Mouse (Mus musculus) forebrain, postnatal 0 days (tissue): Measurements from ENCODE around the gene Gm19935. TPM values are rescaled to one million over a fixed set of nuclear protein-coding genes. Genes with fewer than 3 reads are reported as not detected.
A peak's percentile ranks its signal among the peaks of the same experiment; 100 is the strongest.

Experiments used
- ATAC-seq: fragments of 200-750 bp; cut with Nextera tagmentation; 2 replicates; pipeline ENCODE4 v1.8.0; 2017; ENCODE audit warnings: mild to moderate bottlenecking, moderate library complexity
- DNase-seq: peaks from one replicate; pipeline ENCODE4 v3.0.0-alpha.2; 2015
- H3K27ac ChIP-seq: fragments of 300-500 bp; sonication (generic); 2 replicates; pipeline ENCODE4 v1.5.1; 2014; ENCODE audit warnings: low read depth, mild to moderate bottlenecking, antibody characterized with exemption, low read length, moderate library complexity, mixed read lengths
- H3K27me3 ChIP-seq: fragments of 300-500 bp; sonication (generic); 2 replicates; pipeline ENCODE4 v1.6.1; 2014; ENCODE audit warnings: mild to moderate bottlenecking, low read length, mixed read lengths; ENCODE audit not compliant: insufficient read depth
- H3K36me3 ChIP-seq: fragments of 300-500 bp; sonication (generic); 2 replicates; pipeline ENCODE4 v1.6.1; 2014; ENCODE audit warnings: mild to moderate bottlenecking, moderate library complexity; ENCODE audit not compliant: insufficient read depth
- H3K4me1 ChIP-seq: fragments of 300-500 bp; sonication (generic); 2 replicates; pipeline ENCODE4 v1.6.1; 2014; ENCODE audit warnings: antibody characterized with exemption; ENCODE audit not compliant: insufficient read depth
- H3K4me2 ChIP-seq: fragments of 300-500 bp; sonication (generic); 2 replicates; pipeline ENCODE4 v1.6.1; 2014; ENCODE audit warnings: low read depth, mild to moderate bottlenecking, moderate library complexity
- H3K4me3 ChIP-seq: fragments of 300-500 bp; sonication (generic); 2 replicates; pipeline ENCODE4 v1.5.1; 2014; ENCODE audit warnings: low read depth, low read length, mixed read lengths
- H3K9ac ChIP-seq: fragments of 300-500 bp; sonication (generic); 2 replicates; pipeline ENCODE4 v1.6.1; 2014; ENCODE audit warnings: mild to moderate bottlenecking
- H3K9me3 ChIP-seq: fragments of 300-500 bp; sonication (generic); 2 replicates; pipeline ENCODE4 v1.6.1; 2016; ENCODE audit warnings: low read length
- CTCF ChIP-seq: sonication (generic); IDR thresholded peaks from 2 replicates; pipeline ENCODE4 v1.5.1; 2016; ENCODE audit warnings: antibody characterized with exemption, control low read depth, low read depth
- whole genome bisulfite sequencing: fragments of 180-500 bp; shearing (Covaris S2); extraction: QIAGEN DNeasy Blood & Tissue Kit; methylation state at CpG from one replicate; pipeline ENCODE4 v1.1.7; 2014; 5-methylcytosine and 5-hydroxymethylcytosine counted together
- polyA plus RNA-seq: library from polyadenylated mRNA; unstranded; fragments of >200 nt; fragmentation: Nextera tagmentation; extraction: Ambion mirVana; gene quantifications from 2 replicates; pipeline ENCODE4 v1.2.1, GENCODE M21; 2015
- total RNA-seq: library from RNA; depleted of rRNA; stranded (reverse); fragments of >200 nt; gene quantifications from 2 replicates; pipeline ENCODE4 v1.2.3, GENCODE M21; 2014

Gene Gm19935
- total and polyA plus RNA-seq, 2 experiments from 2014 or later = 2.5 to 4.6 TPM

DNA sequence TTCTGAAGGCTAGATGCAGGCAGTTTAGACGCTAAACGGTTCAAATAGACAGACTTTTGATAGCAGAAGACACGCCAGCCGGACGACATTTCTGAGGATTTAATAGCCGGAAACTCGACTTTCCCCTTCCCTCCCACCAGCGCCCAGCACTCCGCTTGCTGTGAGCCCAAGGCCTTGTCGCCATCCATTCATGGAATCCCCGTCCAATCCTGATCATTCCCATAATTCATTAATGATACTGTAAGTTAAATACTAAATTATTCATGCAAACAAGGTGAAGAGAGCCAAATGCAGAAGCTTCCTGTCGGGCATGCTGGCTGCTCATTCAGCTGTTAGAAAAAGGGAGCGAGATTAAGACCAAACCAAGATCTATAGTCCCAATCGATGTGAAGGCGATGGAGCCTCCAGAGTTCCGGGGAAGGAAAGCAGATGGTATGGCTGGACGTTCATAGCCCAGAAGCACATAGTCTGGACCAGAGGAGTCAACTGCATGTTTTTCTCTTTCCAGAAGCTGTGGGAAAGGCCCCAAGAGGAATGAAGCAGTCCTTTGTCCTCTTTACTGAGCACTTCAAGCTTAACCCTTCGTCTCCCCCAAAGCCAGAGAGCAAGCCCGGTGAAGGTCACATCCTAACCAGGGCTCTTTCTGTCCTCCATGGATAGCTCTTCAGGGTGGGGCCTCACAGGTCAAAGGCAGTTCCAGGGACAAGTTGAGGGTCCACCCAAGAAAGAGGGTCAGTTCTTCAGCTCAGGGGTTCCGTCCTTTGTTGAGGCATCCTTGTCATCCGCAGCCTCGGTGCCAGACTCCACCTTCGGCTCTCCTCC is 921 bp downstream of the Gm19935 start:
- H3K4me1 ChIP-seq = no peaks in the 10 kb centered on the region
- peak; percentile 47 for ATAC-seq
- no peak for TF ChIP-seq CTCF
- peak; percentile 51 for DNase-seq
- H3K36me3 ChIP-seq = no peaks in the 10 kb centered on the region
- H3K27ac ChIP-seq = no peak overlapping the region
- 42% methylated on average over 23 of the region's 23 CpGs for WGBS
- no peaks in the 10 kb centered on the region for H3K9me3 ChIP-seq
- H3K4me3 ChIP-seq = no peak overlapping the region
- no peak overlapping the region; the same call in 1 of the 2 replicates for H3K9ac ChIP-seq
- H3K4me2 ChIP-seq = 0 out of 2 replicates have a peak overlapping the region, but pooled peaks have one; percentile 1
- no peaks in the 10 kb centered on the region for H3K27me3 ChIP-seq

DNA sequence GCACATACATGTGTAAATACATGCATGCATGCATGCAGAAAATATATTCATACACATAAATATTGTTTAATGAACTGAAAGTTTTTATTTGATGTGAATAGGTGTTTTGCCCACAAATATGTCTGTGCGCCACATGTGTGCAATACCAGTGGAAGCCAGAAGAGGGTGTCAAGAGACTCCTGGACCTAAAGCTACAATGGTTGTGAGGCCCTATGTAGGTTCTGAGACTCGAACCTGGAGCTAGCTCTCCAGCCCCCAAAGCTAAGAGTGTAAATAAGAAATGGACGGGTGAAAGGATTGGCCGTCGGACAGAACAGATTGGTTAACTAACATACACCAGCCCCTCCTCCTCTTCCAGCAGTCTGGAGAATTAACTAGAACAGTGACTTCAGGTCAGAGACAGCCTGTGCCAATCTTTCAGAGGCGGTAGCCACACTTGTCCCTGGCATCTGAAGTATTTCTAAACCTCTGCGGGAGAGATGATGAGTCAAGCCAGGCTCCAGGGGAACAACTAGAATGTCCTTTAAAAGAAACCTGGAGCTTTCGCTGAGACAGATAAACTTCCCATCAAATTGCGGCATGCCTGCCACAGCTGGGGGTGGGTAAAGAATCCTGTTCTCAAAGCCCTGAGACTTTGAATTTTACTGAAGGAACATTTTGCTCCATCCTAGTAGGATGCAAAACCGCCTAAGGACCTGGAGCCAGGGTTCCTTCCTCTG is 3.4 kb downstream of the Gm19935 start:
- H3K9ac ChIP-seq = no peak overlapping the region
- H3K4me3 ChIP-seq = no peak overlapping the region
- DNase-seq = no peak
- ATAC-seq = no peak
- peak; percentile 43 for TF ChIP-seq CTCF
- H3K9me3 ChIP-seq = no peaks in the 10 kb centered on the region
- H3K27ac ChIP-seq = no peak overlapping the region
- 85% methylated on average over 10 of the region's 10 CpGs for WGBS
- H3K4me2 ChIP-seq = no peak overlapping the region
- H3K4me1 ChIP-seq = no peaks in the 10 kb centered on the region
- H3K36me3 ChIP-seq = no peaks in the 10 kb centered on the region
- no peaks in the 10 kb centered on the region for H3K27me3 ChIP-seq

DNA sequence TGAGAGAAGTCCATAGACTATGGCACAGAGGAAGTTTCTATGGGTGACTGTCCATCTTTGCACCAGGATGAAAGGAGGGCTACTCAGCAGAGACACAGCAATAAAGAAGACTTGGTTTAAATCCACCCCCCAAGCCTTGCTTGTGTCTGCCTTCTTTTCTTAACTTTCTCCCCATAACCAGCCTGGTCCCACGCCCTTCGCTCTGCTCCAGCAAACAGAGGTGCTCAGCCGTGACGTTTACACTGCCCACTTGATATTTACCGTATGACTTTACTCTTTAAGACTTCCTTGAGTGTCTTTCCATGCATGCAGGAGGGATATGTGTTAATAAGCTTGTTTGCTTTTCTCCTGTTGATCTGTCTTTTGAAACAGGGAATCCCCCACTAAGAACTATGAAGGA is 17.7 kb downstream of the Gm19935 start:
- Histone ChIP-seq H3K9me3 (0 out of 2 replicates have a peak, but pooled peaks cover 5% of the 10 kb centered on the region), H3K36me3 (no peaks in the 10 kb centered on the region), H3K4me1 (no peaks in the 10 kb centered on the region), H3K27me3 (no peaks in the 10 kb centered on the region), H3K4me3 (no peak overlapping the region), H3K4me2 (no peak overlapping the region), H3K27ac (no peak overlapping the region), H3K9ac (no peak overlapping the region)
- ATAC-seq = no peak
- 90% methylated on average over 5 of the region's 5 CpGs for WGBS
- DNase-seq = no peak
- no peak for TF ChIP-seq CTCF

DNA sequence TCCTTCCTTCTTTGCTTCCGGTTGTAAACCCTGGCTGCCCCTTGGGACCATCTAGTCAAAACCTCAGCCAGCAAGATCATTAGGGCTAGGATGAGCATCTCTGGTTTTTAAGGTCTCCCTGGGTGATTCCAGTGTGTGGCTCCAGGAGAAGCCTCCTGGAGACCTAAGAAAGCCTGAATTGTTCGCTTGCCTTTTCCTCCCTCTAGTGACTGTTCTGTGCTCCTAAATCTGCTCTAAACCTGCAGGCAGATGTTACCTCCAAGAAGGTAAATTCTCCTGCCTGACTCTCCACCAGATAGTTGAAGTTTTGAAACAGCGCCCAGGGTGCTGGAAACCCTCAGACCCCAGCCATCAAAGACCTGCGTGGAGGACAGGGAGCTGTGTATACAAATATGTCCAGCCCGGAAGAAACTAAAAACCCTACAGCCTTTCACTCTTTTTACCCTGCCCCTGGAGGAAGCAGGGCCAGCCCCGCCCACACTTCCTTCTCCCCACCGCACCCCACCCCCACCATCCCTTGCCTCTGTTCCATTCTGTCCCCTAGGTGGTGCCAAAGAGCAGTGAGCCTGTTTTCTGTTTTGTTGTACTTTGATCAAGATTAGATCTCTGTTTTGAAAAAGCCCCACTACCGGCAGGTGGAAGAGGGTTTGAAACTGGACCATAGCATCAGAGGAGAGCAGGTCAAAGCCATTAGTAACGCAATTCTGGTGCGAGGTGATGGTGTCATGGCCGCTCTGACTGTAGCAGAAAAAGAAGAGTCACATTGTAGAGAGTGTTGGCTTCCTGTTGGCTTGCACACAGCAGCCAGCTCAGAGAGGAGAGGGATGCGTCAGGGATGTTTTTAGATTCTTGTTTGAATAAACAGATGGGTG is 22.0 kb downstream of the Gm19935 start:
- no peaks in the 10 kb centered on the region for H3K9me3 ChIP-seq
- ATAC-seq = peak; percentile 71
- peak; percentile 65 for TF ChIP-seq CTCF
- H3K27ac ChIP-seq = 0 out of 2 replicates have a peak overlapping the region, but pooled peaks have one; percentile 35
- no peaks in the 10 kb centered on the region for H3K36me3 ChIP-seq
- no peaks in the 10 kb centered on the region for H3K27me3 ChIP-seq
- WGBS = 9% methylated on average over 12 of the region's 12 CpGs
- H3K9ac ChIP-seq = peak overlapping the region; percentile 46
- DNase-seq = peak; percentile 78
- H3K4me3 ChIP-seq = peak overlapping the region; percentile 17
- no peaks in the 10 kb centered on the region for H3K4me1 ChIP-seq
- H3K4me2 ChIP-seq = peak overlapping the region; percentile 32

DNA sequence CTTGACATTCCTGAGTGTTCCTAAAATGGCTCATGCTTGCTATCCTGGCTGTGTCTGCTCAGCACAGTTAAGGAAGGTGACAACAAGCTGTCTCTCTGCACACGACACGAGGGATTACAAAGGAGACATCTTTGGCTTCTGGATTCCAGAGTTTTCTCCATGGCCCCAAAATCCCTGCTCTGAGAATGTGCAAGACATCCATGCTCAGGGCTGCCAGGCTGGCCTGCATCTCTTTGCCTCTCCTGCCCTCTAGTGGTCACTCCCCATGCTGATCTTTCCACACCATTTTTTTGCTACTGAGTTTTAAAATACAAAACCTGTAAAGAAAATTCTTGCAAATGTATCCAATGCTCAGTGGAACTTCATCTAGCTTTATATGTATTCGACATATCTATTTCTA is 23.5 kb downstream of the Gm19935 start:
- no peak overlapping the region for H3K4me2 ChIP-seq
- no peaks in the 10 kb centered on the region for H3K36me3 ChIP-seq
- peak; percentile 92 for DNase-seq
- H3K27me3 ChIP-seq = no peaks in the 10 kb centered on the region
- TF ChIP-seq CTCF = peak; percentile 94
- no peak overlapping the region for H3K4me3 ChIP-seq
- no peaks in the 10 kb centered on the region for H3K4me1 ChIP-seq
- peak; percentile 76 for ATAC-seq
- 1% methylated on average over 3 of the region's 3 CpGs for WGBS
- H3K9ac ChIP-seq = no peak overlapping the region
- no peak overlapping the region for H3K27ac ChIP-seq
- H3K9me3 ChIP-seq = no peaks in the 10 kb centered on the region

DNA sequence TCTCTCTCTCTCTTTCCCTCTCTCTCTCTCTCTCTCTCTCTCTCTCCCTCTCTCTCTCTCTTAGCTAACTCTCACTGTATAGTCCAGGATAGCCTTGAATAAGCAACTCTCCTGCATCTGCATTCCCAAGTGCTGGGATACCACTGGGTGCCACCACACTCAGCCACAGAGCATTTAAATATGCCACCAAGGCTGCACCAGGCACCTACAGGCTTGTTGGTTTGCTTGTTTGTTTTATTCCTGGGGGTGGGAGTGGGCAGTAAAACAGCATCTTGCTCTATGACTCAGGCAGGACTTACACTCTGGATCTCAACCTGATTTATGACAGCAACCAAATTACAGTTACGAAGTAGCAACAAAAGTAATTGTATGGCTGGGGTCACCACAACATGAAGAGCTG is 25.6 kb downstream of the Gm19935 start:
- no peaks in the 10 kb centered on the region for H3K36me3 ChIP-seq
- H3K9me3 ChIP-seq = no peaks in the 10 kb centered on the region
- H3K27me3 ChIP-seq = no peaks in the 10 kb centered on the region
- H3K4me1 ChIP-seq = no peaks in the 10 kb centered on the region
- H3K27ac ChIP-seq = no peak overlapping the region
- 100% methylated on average over 1 of the region's 1 CpGs for WGBS
- no peak overlapping the region for H3K4me3 ChIP-seq
- DNase-seq = no peak
- no peak overlapping the region for H3K4me2 ChIP-seq
- H3K9ac ChIP-seq = no peak overlapping the region
- no peak for ATAC-seq
- no peak for TF ChIP-seq CTCF
